Mouse (Mus musculus) intestine, embryonic 14.5 days (tissue): ENCODE data around the gene Nkap. TPM values are rescaled to one million over a fixed set of nuclear protein-coding genes. Genes with fewer than 3 reads are reported as not detected.
"Not testable (repeated sequence)": the region's sequence is repeated elsewhere in the genome, so short reads cannot be mapped to it uniquely, and the experiment has no call there.

Source experiments
- ATAC-seq: fragments of 200-750 bp; cut with Nextera tagmentation; replicated peaks from 2 replicates; pipeline ENCODE4 v1.8.0; 2017; ENCODE audit warnings: low read depth, moderate number of reproducible peaks, moderate TSS enrichment, moderate library complexity; ENCODE audit not compliant: low FRiP score, low TSS enrichment
- DNase-seq: peaks from one replicate; pipeline ENCODE4 v3.0.0-alpha.2; 2018; ENCODE audit warnings: low spot score
- H3K27ac ChIP-seq: fragments of 300-500 bp; sonication (generic); 2 replicates; pipeline ENCODE4 v1.5.1; 2014; ENCODE audit warnings: low read depth, mild to moderate bottlenecking, control low read depth
- H3K27me3 ChIP-seq: fragments of 300-500 bp; sonication (generic); replicated peaks from 2 replicates; pipeline ENCODE4 v1.6.1; 2014; ENCODE audit warnings: low read length, control low read depth; ENCODE audit not compliant: control insufficient read depth, insufficient read depth
- H3K36me3 ChIP-seq: fragments of 300-500 bp; sonication (generic); 2 replicates; pipeline ENCODE4 v1.6.1; 2014; ENCODE audit warnings: low read length, control low read depth; ENCODE audit not compliant: control insufficient read depth, insufficient read depth
- H3K4me1 ChIP-seq: fragments of 300-500 bp; sonication (generic); replicated peaks from 2 replicates; pipeline ENCODE4 v1.6.1; 2014; ENCODE audit warnings: low read length, control low read depth, mixed read lengths; ENCODE audit not compliant: control insufficient read depth, insufficient read depth
- H3K4me2 ChIP-seq: fragments of 300-500 bp; sonication (generic); 2 replicates; pipeline ENCODE4 v1.6.1; 2014; ENCODE audit warnings: low read length
- H3K4me3 ChIP-seq: fragments of 300-500 bp; sonication (generic); 2 replicates; pipeline ENCODE4 v1.5.1; 2014; ENCODE audit warnings: low read depth, low read length, control low read depth, mixed read lengths
- H3K9ac ChIP-seq: fragments of 300-500 bp; sonication (generic); 2 replicates; pipeline ENCODE4 v1.6.1; 2014; ENCODE audit warnings: mild to moderate bottlenecking, low read length
- H3K9me3 ChIP-seq: fragments of 300-500 bp; sonication (generic); 2 replicates; pipeline ENCODE4 v1.6.1; 2016; ENCODE audit warnings: low read length, control low read depth; ENCODE audit not compliant: control insufficient read depth
- WGBS: fragments of 180-500 bp; shearing (Covaris S2); extraction: QIAGEN DNeasy Blood & Tissue Kit; methylation state at CpG from one replicate; pipeline ENCODE4 v1.1.7; 2014; 5-methylcytosine and 5-hydroxymethylcytosine counted together
- polyA plus RNA-seq: library from polyadenylated mRNA; unstranded; fragments of >200 nt; fragmentation: Nextera tagmentation; extraction: Ambion mirVana; gene quantifications from 2 replicates; pipeline ENCODE4 v1.2.1, GENCODE M21; 2014

Nkap gene
- polyA plus RNA-seq, 1 experiment from 2014 or later, result 15.1 TPM

GRCm38 (mm10) chrX:37168742-37169141 is 42.1 kb downstream of the Nkap start, which contains the start of gene Akap14:
TSS of gene Akap14 (minus strand) at chrX:37168842.
- no peak within 1 kb of the TSS for H3K4me3 ChIP-seq
- H3K4me2 ChIP-seq, result no peak within 1 kb of the TSS
- H3K9ac ChIP-seq, result no peak within 1 kb of the TSS
- no peaks in the 10 kb centered on the region for H3K36me3 ChIP-seq
- H3K27me3 ChIP-seq, result no peaks in the 10 kb centered on the region
- no peak within 1 kb of the TSS for H3K27ac ChIP-seq
- ATAC-seq (no peak), DNase-seq (no peak)
- H3K9me3 ChIP-seq, result no peaks in the 10 kb centered on the region
- H3K4me1 ChIP-seq, result no peaks in the 10 kb centered on the region
- WGBS, result 58% methylated on average over 5 of the region's 5 CpGs

GRCm38 (mm10) chrX:37184401-37184800 is 57.8 kb downstream of the Nkap start:
- H3K27ac ChIP-seq, H3K4me1 ChIP-seq, H3K4me2 ChIP-seq, ATAC-seq, H3K9me3 ChIP-seq, H3K27me3 ChIP-seq, DNase-seq, H3K9ac ChIP-seq, H3K36me3 ChIP-seq, H3K4me3 ChIP-seq: not testable (repeated sequence)
- WGBS, result 70% methylated on average over 8 of the region's 8 CpGs

- no peaks in the 10 kb centered on the region for H3K4me1 ChIP-seq
- DNase-seq (no peak), ATAC-seq (peak; percentile 28; the same call in 1 of the 2 replicates)
- peak overlapping the region; percentile 43 for H3K9ac ChIP-seq
- H3K27ac ChIP-seq, result no peak overlapping the region
- H3K9me3 ChIP-seq, result no peaks in the 10 kb centered on the region
- no peaks in the 10 kb centered on the region for H3K27me3 ChIP-seq
- no peaks in the 10 kb centered on the region for H3K36me3 ChIP-seq
- 14% methylated on average over 18 of the region's 20 CpGs for WGBS
- peak overlapping the region; percentile 51 for H3K4me3 ChIP-seq
- peak overlapping the region; percentile 54 for H3K4me2 ChIP-seq
Observed at GRCm38 (mm10) chrX:37190755-37191104, 64.1 kb downstream of the Nkap start.

- peak within 1 kb of the TSS; percentile 43 for H3K9ac ChIP-seq
- H3K27ac ChIP-seq, result no peak within 1 kb of the TSS
- ATAC-seq (peak; percentile 87), DNase-seq (peak; percentile 87)
- 7% methylated on average over 60 of the region's 63 CpGs for WGBS
- peak within 1 kb of the TSS; percentile 51 for H3K4me3 ChIP-seq
- peak within 1 kb of the TSS; percentile 54 for H3K4me2 ChIP-seq
- H3K27me3 ChIP-seq, result no peaks in the 10 kb centered on the region
- no peaks in the 10 kb centered on the region for H3K4me1 ChIP-seq
- no peaks in the 10 kb centered on the region for H3K36me3 ChIP-seq
- no peaks in the 10 kb centered on the region for H3K9me3 ChIP-seq
Observed at GRCm38 (mm10) chrX:37191105-37191743, 64.6 kb downstream of the Nkap start, which contains the start of the genes Ndufa1 and Rnf113a1. TSS of gene Ndufa1 (minus strand) at chrX:37191163. TSS of gene Rnf113a1 (plus strand) at chrX:37191245.

GRCm38 (mm10) chrX:37191744-37192379 is 65.3 kb downstream of the Nkap start:
- Histone ChIP-seq H3K4me2 (peak overlapping the region; percentile 54), H3K4me1 (no peaks in the 10 kb centered on the region), H3K27ac (no peak overlapping the region), H3K4me3 (peak overlapping the region; percentile 51), H3K27me3 (no peaks in the 10 kb centered on the region), H3K9ac (peak overlapping the region; percentile 43), H3K36me3 (no peaks in the 10 kb centered on the region), H3K9me3 (no peaks in the 10 kb centered on the region)
- DNase-seq (no peak), ATAC-seq (no peak)
- WGBS, result 22% methylated on average over 28 of the region's 28 CpGs

GRCm38 (mm10) chrX:37198676-37199075 is 72.1 kb downstream of the Nkap start:
- Histone ChIP-seq H3K4me1 (no peaks in the 10 kb centered on the region), H3K4me3 (no peak overlapping the region), H3K4me2 (no peak overlapping the region), H3K9me3 (no peaks in the 10 kb centered on the region), H3K9ac (no peak overlapping the region), H3K36me3 (no peaks in the 10 kb centered on the region), H3K27ac (no peak overlapping the region), H3K27me3 (no peaks in the 10 kb centered on the region)
- DNase-seq (no peak), ATAC-seq (no peak)
- 64% methylated on average over 8 of the region's 8 CpGs for WGBS

Other genes starting within 250 kb of the Nkap start
- gene Nkrf, start 223.9 kb upstream of the Nkap start, polyA plus RNA-seq, result 3.3 and 3.6 TPM in 2 replicates
- gene Sept6, start 135.0 kb upstream of the Nkap start, polyA plus RNA-seq, result 19.9 and 21.3 TPM in 2 replicates
- 0.11 TPM in 1 of 2 replicates, not detected in the other for gene Sowahd, start 78.0 kb upstream of the Nkap start, polyA plus RNA-seq
- 637 and 732 TPM in 2 replicates for gene Rpl39, start 41.4 kb upstream of the Nkap start, polyA plus RNA-seq
- 16.7 and 18.6 TPM in 2 replicates for gene Upf3b, start 16.5 kb upstream of the Nkap start, polyA plus RNA-seq
- gene Akap14, start 42.0 kb downstream of the Nkap start, polyA plus RNA-seq, result not detected in 2 replicates
- gene Ndufa1, start 64.4 kb downstream of the Nkap start, polyA plus RNA-seq, result 412 and 460 TPM in 2 replicates
- gene Rnf113a1, start 64.5 kb downstream of the Nkap start, polyA plus RNA-seq, result 10.0 and 10.4 TPM in 2 replicates
- not detected in 2 replicates for gene Gm9, start 84.2 kb downstream of the Nkap start, polyA plus RNA-seq
- not detected in 2 replicates for gene Rhox1, start 95.5 kb downstream of the Nkap start, polyA plus RNA-seq
- not detected in 2 replicates for gene Rhox2a, start 118.2 kb downstream of the Nkap start, polyA plus RNA-seq
- gene Rhox3a, start 123.1 kb downstream of the Nkap start, polyA plus RNA-seq, result not detected in 2 replicates
- gene Rhox4a, start 138.5 kb downstream of the Nkap start, polyA plus RNA-seq, result not detected in 2 replicates